Mouse (Mus musculus) liver, embryonic 14.5 days (tissue): ENCODE results near the gene Zfp536. TPM values are rescaled to one million over a fixed set of nuclear protein-coding genes. Genes with fewer than 3 reads are reported as not detected.

ENCODE experiments used
- ATAC-seq: fragments of 200-750 bp; cut with Nextera tagmentation; 2 replicates; pipeline ENCODE4 v1.8.0; 2017; ENCODE audit warnings: moderate number of reproducible peaks, mild to moderate bottlenecking, moderate library complexity; ENCODE audit not compliant: insufficient read depth
- DNase-seq, 3 experiments: peaks; one replicate each; pipeline ENCODE4 v3.0.0-alpha.2; 2012 to 2013; ENCODE audit warnings: low read depth in 3 of 3, low spot score in 3 of 3
- H3K27ac ChIP-seq: fragments of 300-500 bp; sonication (generic); 2 replicates; pipeline ENCODE4 v1.5.1; 2014; ENCODE audit warnings: moderate library complexity, mild to moderate bottlenecking, control low read depth, inconsistent platforms
- H3K27me3 ChIP-seq: fragments of 300-500 bp; sonication (generic); 2 replicates; pipeline ENCODE4 v1.6.1; 2014; ENCODE audit warnings: mild to moderate bottlenecking, low read length, moderate library complexity; ENCODE audit not compliant: control insufficient read depth, insufficient read depth
- H3K36me3 ChIP-seq: fragments of 300-500 bp; sonication (generic); replicated peaks from 2 replicates; pipeline ENCODE4 v1.6.1; 2014; ENCODE audit warnings: low read depth; ENCODE audit not compliant: control insufficient read depth, insufficient read depth
- H3K4me1 ChIP-seq, 2 experiments: fragments of 200-500 bp in 1 of 2; fragments of 300-500 bp in 1 of 2; sonication (generic) in 1 of 2; replicated peaks; 2 replicates each; pipeline ENCODE4 v1.6.1; 2012 to 2014; ENCODE audit warnings: antibody characterized with exemption in 1 of 2, inconsistent platforms in 1 of 2, low read length in 1 of 2; ENCODE audit not compliant: control insufficient read depth in 2 of 2, insufficient read depth in 2 of 2
- H3K4me2 ChIP-seq: fragments of 300-500 bp; sonication (generic); 2 replicates; pipeline ENCODE4 v1.6.1; 2014; ENCODE audit warnings: low read depth, mild to moderate bottlenecking, control low read depth, moderate library complexity
- H3K4me3 ChIP-seq, 2 experiments: fragments of 200-500 bp in 1 of 2; fragments of 300-500 bp in 1 of 2; sonication (generic) in 1 of 2; 2 replicates each; pipeline ENCODE4 v1.5.1; 2012 to 2014; ENCODE audit warnings: low read depth in 2 of 2, low read length in 2 of 2, mild to moderate bottlenecking in 2 of 2, control low read depth in 1 of 2, inconsistent platforms in 1 of 2, moderate library complexity in 1 of 2; ENCODE audit not compliant: insufficient read depth in 1 of 2
- H3K9ac ChIP-seq: fragments of 300-500 bp; sonication (generic); replicated peaks from 2 replicates; pipeline ENCODE4 v1.6.1; 2014; ENCODE audit warnings: mild to moderate bottlenecking, control low read depth, moderate library complexity
- H3K9me3 ChIP-seq: fragments of 300-500 bp; sonication (generic); 2 replicates; pipeline ENCODE4 v1.6.1; 2016; ENCODE audit warnings: low read length, mixed read lengths; ENCODE audit not compliant: control insufficient read depth
- CTCF ChIP-seq: IDR thresholded peaks from 2 replicates; pipeline ENCODE4 v1.5.1; 2016; ENCODE audit warnings: antibody characterized with exemption, low read depth, control low read depth
- EP300 ChIP-seq: IDR thresholded peaks from 2 replicates; pipeline ENCODE4 v1.6.1; 2016; ENCODE audit warnings: antibody characterized with exemption, low read depth
- WGBS: fragments of 180-500 bp; shearing (Covaris S2); extraction: QIAGEN DNeasy Blood & Tissue Kit; methylation state at CpG from one replicate; pipeline ENCODE4 v1.1.7; 2014; ENCODE audit not compliant: insufficient replicate concordance; 5-methylcytosine and 5-hydroxymethylcytosine counted together
- polyA plus RNA-seq, 2 experiments: library from polyadenylated mRNA; depleted of rRNA in 1 of 2; stranded (reverse) in 1 of 2; unstranded in 1 of 2; fragments of >200 nt; fragmentation: Nextera tagmentation in 1 of 2; extraction: Ambion mirVana in 1 of 2; gene quantifications; 2 replicates each; pipeline versions ENCODE4 v1.2.1 to v1.2.3; 2012 to 2014

Zfp536 gene
- polyA plus RNA-seq, 2 experiments, result not detected

DNA sequence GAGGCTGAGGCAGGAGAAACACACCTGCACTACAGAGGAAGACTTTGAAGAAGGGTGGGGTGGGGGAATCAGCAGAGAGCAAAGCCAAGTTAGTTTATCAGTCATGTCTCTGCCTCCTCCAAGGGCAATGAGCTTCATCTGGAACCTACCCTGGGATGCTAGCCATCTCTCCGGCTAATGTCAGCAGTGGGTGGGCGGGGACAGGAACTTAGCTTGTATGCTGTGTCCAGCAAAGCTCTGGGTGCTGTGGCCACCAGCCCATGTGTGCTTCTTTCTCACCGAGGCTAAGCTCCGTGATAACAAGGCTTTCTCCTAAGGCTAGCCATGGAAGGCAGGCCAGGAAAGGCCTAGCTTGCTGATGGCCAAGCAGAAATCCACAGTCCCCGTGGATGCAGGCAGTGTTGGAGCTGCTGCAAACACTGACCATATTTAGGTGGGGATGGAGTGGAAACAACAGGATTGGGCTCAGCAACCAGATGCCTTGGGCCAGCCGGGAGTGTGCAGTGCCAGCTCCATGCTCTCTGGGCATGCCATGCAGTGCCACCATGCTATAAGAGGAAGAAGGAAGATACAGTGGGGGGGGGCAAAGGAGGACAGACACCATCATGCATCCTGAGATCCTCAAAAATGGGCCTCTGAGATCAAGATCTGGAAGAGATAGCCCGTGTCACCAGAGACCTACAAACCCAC lies 109.6 kb downstream of the Zfp536 start:
- DNase-seq, result no peak

DNA sequence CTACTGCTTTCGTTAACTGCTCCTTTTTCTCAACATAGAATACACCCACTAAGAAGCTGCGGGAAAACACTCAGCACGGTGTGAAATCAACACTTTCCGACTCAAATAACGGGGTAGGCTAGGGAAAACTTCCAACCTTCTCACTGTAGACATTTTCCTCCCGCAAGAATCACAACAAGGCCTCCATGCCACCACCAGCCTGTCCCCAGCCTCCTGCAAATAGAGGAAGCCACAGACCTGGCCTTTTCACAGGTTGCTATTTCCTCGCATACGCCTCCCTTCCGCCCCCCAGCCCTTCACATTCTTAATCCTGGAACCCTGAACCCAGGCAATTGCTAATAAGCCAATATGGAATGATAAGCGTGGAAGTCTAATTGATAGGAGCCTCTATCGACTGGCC lies 124.8 kb downstream of the Zfp536 start:
- no peak overlapping the region for H3K27ac ChIP-seq
- no peaks in the 10 kb centered on the region for H3K4me1 ChIP-seq
- 72% methylated on average over 11 of the region's 11 CpGs for WGBS
- no peak for ATAC-seq
- TF ChIP-seq CTCF, result no peak
- TF ChIP-seq EP300, result no peak
- H3K36me3 ChIP-seq, result no peaks in the 10 kb centered on the region
- no peaks in the 10 kb centered on the region for H3K9me3 ChIP-seq
- no peak overlapping the region for H3K9ac ChIP-seq
- no peak overlapping the region for H3K4me2 ChIP-seq
- no peak for DNase-seq
- no peak overlapping the region for H3K4me3 ChIP-seq
- no peaks in the 10 kb centered on the region for H3K27me3 ChIP-seq

More for the DNA sequence above, 109.6 kb downstream of the Zfp536 start:
- TF ChIP-seq CTCF (no peak), EP300 (no peak)
- Histone ChIP-seq H3K27ac (no peak overlapping the region), H3K9me3 (no peaks in the 10 kb centered on the region), H3K4me2 (no peak overlapping the region), H3K9ac (no peak overlapping the region), H3K4me1 (no peaks in the 10 kb centered on the region), H3K27me3 (no peaks in the 10 kb centered on the region), H3K36me3 (no peaks in the 10 kb centered on the region), H3K4me3 (no peak overlapping the region)
- 62% methylated on average over 7 of the region's 7 CpGs for WGBS
- ATAC-seq, result no peak

DNA sequence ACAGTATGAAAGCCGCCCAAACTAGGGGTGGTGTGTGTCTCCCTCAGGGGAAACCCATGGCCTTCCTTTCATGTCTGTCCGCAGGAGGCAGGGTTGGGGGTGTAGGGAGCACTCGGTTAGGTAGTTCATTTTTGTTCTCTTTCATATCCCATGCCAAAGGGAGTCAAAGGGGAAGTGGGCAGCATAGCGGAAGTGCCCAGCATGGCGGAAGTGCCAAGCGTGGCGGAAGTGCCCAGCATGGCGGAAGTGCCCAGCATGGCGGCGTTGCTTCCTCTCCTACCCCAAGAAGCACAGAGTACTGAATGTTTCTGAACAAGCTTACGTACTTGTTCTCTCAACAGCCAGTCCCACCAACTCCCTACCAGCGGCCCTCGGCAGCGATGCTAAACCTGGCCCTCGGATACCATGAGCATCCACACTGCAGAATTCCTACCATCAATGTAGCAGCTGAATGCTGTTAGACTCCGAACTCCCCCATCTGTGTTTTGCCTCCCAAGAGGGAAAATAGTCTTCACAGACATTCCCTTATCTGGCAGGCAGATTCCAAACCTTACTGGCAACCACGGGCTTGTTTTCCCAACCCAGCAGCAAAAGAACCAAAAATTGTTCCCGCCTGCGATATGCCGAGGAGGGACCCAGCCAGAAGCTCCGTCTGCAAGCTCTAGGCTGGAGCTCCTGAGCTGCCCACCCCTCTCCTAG lies 125.4 kb downstream of the Zfp536 start:
- no peaks in the 10 kb centered on the region for H3K36me3 ChIP-seq
- H3K9me3 ChIP-seq, result no peaks in the 10 kb centered on the region
- H3K9ac ChIP-seq, result no peak overlapping the region
- H3K27ac ChIP-seq, result no peak overlapping the region
- DNase-seq (no peak), ATAC-seq (no peak)
- H3K4me2 ChIP-seq, result no peak overlapping the region
- TF ChIP-seq EP300 (no peak), CTCF (no peak)
- 77% methylated on average over 21 of the region's 21 CpGs for WGBS
- H3K4me3 ChIP-seq, result no peak overlapping the region
- no peaks in the 10 kb centered on the region for H3K4me1 ChIP-seq
- H3K27me3 ChIP-seq, result no peaks in the 10 kb centered on the region

DNA sequence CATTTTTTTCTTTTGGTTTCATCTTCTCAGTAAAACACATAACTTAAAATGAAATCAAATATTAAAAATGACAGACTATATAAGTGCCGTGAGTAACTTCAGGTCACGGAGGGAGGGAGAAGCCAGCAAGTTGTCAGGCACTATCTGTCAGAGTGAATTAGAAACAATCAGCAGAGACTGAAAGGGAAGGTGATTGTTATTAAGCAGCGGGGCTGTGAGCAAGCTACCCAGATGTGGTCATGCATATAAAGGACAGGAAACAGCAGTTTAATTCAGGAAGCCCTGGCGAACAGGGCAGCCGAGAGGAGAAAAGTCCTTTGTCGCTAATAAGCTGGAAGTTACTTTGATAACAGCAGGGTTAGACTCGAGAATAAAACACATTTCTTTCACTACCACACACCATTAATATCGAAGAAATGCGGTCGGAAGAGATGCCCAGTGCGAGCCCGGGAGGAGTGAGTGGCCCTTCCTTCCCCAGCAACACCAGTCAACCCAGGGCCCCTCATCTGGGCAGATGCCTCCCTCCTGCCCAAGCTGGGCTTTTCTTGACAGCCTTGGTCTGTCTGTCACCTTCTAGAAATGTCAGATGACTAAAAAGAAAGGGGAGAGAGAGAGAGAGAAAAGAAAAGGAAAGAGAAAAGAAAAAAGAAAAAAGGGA lies 133.6 kb downstream of the Zfp536 start:
- H3K9me3 ChIP-seq, result no peaks in the 10 kb centered on the region
- H3K4me3 ChIP-seq, result no peak overlapping the region
- no peak for ATAC-seq
- no peak for TF ChIP-seq CTCF
- no peak for TF ChIP-seq EP300
- no peaks in the 10 kb centered on the region for H3K27me3 ChIP-seq
- no peak for DNase-seq
- no peaks in the 10 kb centered on the region for H3K4me1 ChIP-seq
- WGBS, result 29% methylated on average over 12 of the region's 12 CpGs
- H3K27ac ChIP-seq, result no peak overlapping the region
- no peak overlapping the region for H3K9ac ChIP-seq
- no peak overlapping the region for H3K4me2 ChIP-seq
- H3K36me3 ChIP-seq, result no peaks in the 10 kb centered on the region

DNA sequence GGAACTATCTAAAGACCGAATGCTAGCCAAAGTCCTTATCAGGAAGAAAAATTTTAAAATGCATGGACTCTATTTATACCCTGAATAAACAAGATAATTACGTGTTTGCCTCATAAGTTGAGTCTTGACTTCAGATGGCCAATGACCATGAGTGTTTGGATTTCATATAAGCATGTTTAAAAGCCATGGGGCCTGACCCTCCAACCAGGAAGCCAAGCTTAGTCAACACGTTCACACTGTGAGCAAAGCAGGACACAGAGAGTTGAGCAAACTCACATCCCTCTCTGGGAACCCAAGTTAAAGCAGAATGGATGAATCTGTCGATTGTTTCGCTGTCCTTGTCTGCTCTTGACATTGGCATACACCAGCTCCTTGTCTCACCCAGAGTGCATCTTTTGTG lies 138.6 kb downstream of the Zfp536 start:
- no peak overlapping the region for H3K9ac ChIP-seq
- H3K27ac ChIP-seq, result no peak overlapping the region
- no peaks in the 10 kb centered on the region for H3K9me3 ChIP-seq
- H3K4me2 ChIP-seq, result no peak overlapping the region
- H3K4me3 ChIP-seq, result no peak overlapping the region
- TF ChIP-seq CTCF, result no peak
- TF ChIP-seq EP300, result no peak
- no peak for DNase-seq
- WGBS, result 46% methylated on average over 5 of the region's 5 CpGs
- no peaks in the 10 kb centered on the region for H3K4me1 ChIP-seq
- ATAC-seq, result no peak
- H3K27me3 ChIP-seq, result no peaks in the 10 kb centered on the region
- H3K36me3 ChIP-seq, result no peaks in the 10 kb centered on the region
